Mouse (Mus musculus): ENCODE measurements around the gene Gcsh.

DNA sequence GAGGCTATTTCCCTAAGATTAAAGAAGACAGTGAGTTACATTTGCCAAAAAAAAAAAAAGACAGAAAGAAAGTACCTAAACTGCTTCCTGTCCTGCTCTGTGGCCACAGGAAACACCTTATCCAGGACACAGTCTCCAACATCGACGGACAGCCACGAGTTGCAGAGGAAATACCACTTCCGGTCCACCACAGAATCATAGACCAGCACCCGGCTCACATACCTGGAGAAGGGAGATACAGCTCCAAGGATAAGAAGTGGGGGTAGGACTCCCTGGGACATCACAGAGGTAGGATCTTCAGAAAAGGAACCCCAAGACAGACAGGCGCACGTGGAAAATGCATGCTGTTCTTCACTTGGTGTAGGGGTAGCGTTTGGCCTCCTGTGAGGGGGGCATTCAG is 39.3 kb upstream of the Gcsh start:
- TF ChIP-seq EP300 (IDR thresholded peaks at IDR 0.05; ENCODE audit: low read depth) (no peak), CTCF (IDR thresholded peaks at IDR 0.05; ENCODE audit: low read depth) (no peak)

Measured in heart, postnatal 0 days (tissue).